Mouse (Mus musculus): ENCODE measurements at regions not wholly inside any gene's neighbourhood (a gene's known extent, or its start where the extent isn't known, plus 50 kb on each side); places are given as distances from the start of the nearest gene placed in this dataset.

- Histone ChIP-seq H3K4me3 (ENCODE audit: control insufficient read depth, low read depth, low read length) (no peak overlapping the region), H3K36me3 (ENCODE audit: control insufficient read depth, insufficient read depth, low read length) (no peaks in the 10 kb centered on the region), H3K27ac (ENCODE audit: control insufficient read depth, insufficient read depth, low read depth, low read length) (no peak overlapping the region), H3K4me1 (ENCODE audit: control insufficient read depth, insufficient read depth, low read length) (0 out of 2 replicates have a peak, but pooled peaks cover 2% of the 10 kb centered on the region), H3K27me3 (ENCODE audit: control insufficient read depth, insufficient read depth, low read length) (no peaks in the 10 kb centered on the region)
- TF ChIP-seq POLR2A (IDR thresholded peaks at IDR 0.05; ENCODE audit: control insufficient read depth, low read depth, low read length) (no peak), CTCF (IDR thresholded peaks at IDR 0.05; ENCODE audit: control insufficient read depth, insufficient read depth, insufficient replicate concordance, low read depth, low read length) (no peak)
These were observed 123.0 kb upstream of the Mocs1 start for GRCm38 (mm10) chr17:49305116-49305515.

GRCm38 (mm10) chr17:49309079-49309478, 119.1 kb upstream of the Mocs1 start:
- Histone ChIP-seq H3K4me3 (ENCODE audit: control insufficient read depth, low read depth, low read length) (no peak overlapping the region), H3K27ac (ENCODE audit: control insufficient read depth, insufficient read depth, low read depth, low read length) (no peak overlapping the region), H3K36me3 (ENCODE audit: control insufficient read depth, insufficient read depth, low read length) (no peaks in the 10 kb centered on the region), H3K27me3 (ENCODE audit: control insufficient read depth, insufficient read depth, low read length) (no peaks in the 10 kb centered on the region), H3K4me1 (ENCODE audit: control insufficient read depth, insufficient read depth, low read length) (0 out of 2 replicates have a peak, but pooled peaks cover 2% of the 10 kb centered on the region)
- no peak for TF ChIP-seq CTCF (IDR thresholded peaks at IDR 0.05; ENCODE audit: control insufficient read depth, insufficient read depth, insufficient replicate concordance, low read depth, low read length)
- no peak for TF ChIP-seq POLR2A (IDR thresholded peaks at IDR 0.05; ENCODE audit: control insufficient read depth, low read depth, low read length)

GRCm38 (mm10) chr17:49314196-49314595, 114.0 kb upstream of the Mocs1 start:
- no peaks in the 10 kb centered on the region for H3K27me3 ChIP-seq (ENCODE audit: control insufficient read depth, insufficient read depth, low read length)
- H3K4me3 ChIP-seq (ENCODE audit: control insufficient read depth, low read depth, low read length), result no peak overlapping the region
- TF ChIP-seq CTCF (IDR thresholded peaks at IDR 0.05; ENCODE audit: control insufficient read depth, insufficient read depth, insufficient replicate concordance, low read depth, low read length) (no peak), POLR2A (IDR thresholded peaks at IDR 0.05; ENCODE audit: control insufficient read depth, low read depth, low read length) (no peak)
- H3K27ac ChIP-seq (ENCODE audit: control insufficient read depth, insufficient read depth, low read depth, low read length), result no peak overlapping the region
- H3K4me1 ChIP-seq (ENCODE audit: control insufficient read depth, insufficient read depth, low read length), result no peaks in the 10 kb centered on the region
- no peaks in the 10 kb centered on the region for H3K36me3 ChIP-seq (ENCODE audit: control insufficient read depth, insufficient read depth, low read length)

- Histone ChIP-seq H3K4me1 (ENCODE audit: control insufficient read depth, insufficient read depth, low read length) (no peaks in the 10 kb centered on the region), H3K27ac (ENCODE audit: control insufficient read depth, insufficient read depth, low read depth, low read length) (no peak overlapping the region), H3K4me3 (ENCODE audit: control insufficient read depth, low read depth, low read length) (no peak overlapping the region), H3K36me3 (ENCODE audit: control insufficient read depth, insufficient read depth, low read length) (no peaks in the 10 kb centered on the region), H3K27me3 (ENCODE audit: control insufficient read depth, insufficient read depth, low read length) (no peaks in the 10 kb centered on the region)
- TF ChIP-seq POLR2A (IDR thresholded peaks at IDR 0.05; ENCODE audit: control insufficient read depth, low read depth, low read length) (no peak), CTCF (IDR thresholded peaks at IDR 0.05; ENCODE audit: control insufficient read depth, insufficient read depth, insufficient replicate concordance, low read depth, low read length) (no peak)
These were observed 100.6 kb upstream of the Mocs1 start for GRCm38 (mm10) chr17:49327524-49327923.

- no peak for TF ChIP-seq POLR2A (IDR thresholded peaks at IDR 0.05; ENCODE audit: control insufficient read depth, low read depth, low read length)
- no peak for TF ChIP-seq CTCF (IDR thresholded peaks at IDR 0.05; ENCODE audit: control insufficient read depth, insufficient read depth, insufficient replicate concordance, low read depth, low read length)
- H3K4me1 ChIP-seq (ENCODE audit: control insufficient read depth, insufficient read depth, low read length), result no peaks in the 10 kb centered on the region
- no peaks in the 10 kb centered on the region for H3K36me3 ChIP-seq (ENCODE audit: control insufficient read depth, insufficient read depth, low read length)
These were observed 92.8 kb upstream of the Mocs1 start for GRCm38 (mm10) chr17:49335318-49335717.

GRCm38 (mm10) chr17:49337881-49338280, 90.3 kb upstream of the Mocs1 start:
- H3K4me1 ChIP-seq (ENCODE audit: control insufficient read depth, insufficient read depth, low read length), result no peaks in the 10 kb centered on the region
- no peaks in the 10 kb centered on the region for H3K27me3 ChIP-seq (ENCODE audit: control insufficient read depth, insufficient read depth, low read length)
- H3K36me3 ChIP-seq (ENCODE audit: control insufficient read depth, insufficient read depth, low read length), result no peaks in the 10 kb centered on the region
- no peak overlapping the region for H3K4me3 ChIP-seq (ENCODE audit: control insufficient read depth, low read depth, low read length)
- no peak overlapping the region for H3K27ac ChIP-seq (ENCODE audit: control insufficient read depth, insufficient read depth, low read depth, low read length)
- TF ChIP-seq POLR2A (IDR thresholded peaks at IDR 0.05; ENCODE audit: control insufficient read depth, low read depth, low read length), result no peak
- no peak for TF ChIP-seq CTCF (IDR thresholded peaks at IDR 0.05; ENCODE audit: control insufficient read depth, insufficient read depth, insufficient replicate concordance, low read depth, low read length)

More at GRCm38 (mm10) chr17:49335318-49335717, 92.8 kb upstream of the Mocs1 start:
- Histone ChIP-seq H3K27me3 (ENCODE audit: control insufficient read depth, insufficient read depth, low read length) (no peaks in the 10 kb centered on the region), H3K27ac (ENCODE audit: control insufficient read depth, insufficient read depth, low read depth, low read length) (no peak overlapping the region), H3K4me3 (ENCODE audit: control insufficient read depth, low read depth, low read length) (no peak overlapping the region)

- Histone ChIP-seq H3K36me3 (ENCODE audit: control insufficient read depth, insufficient read depth, low read length) (no peaks in the 10 kb centered on the region), H3K27ac (ENCODE audit: control insufficient read depth, insufficient read depth, low read depth, low read length) (no peak overlapping the region), H3K4me3 (ENCODE audit: control insufficient read depth, low read depth, low read length) (no peak overlapping the region), H3K4me1 (ENCODE audit: control insufficient read depth, insufficient read depth, low read length) (no peaks in the 10 kb centered on the region), H3K27me3 (ENCODE audit: control insufficient read depth, insufficient read depth, low read length) (no peaks in the 10 kb centered on the region)
- TF ChIP-seq POLR2A (IDR thresholded peaks at IDR 0.05; ENCODE audit: control insufficient read depth, low read depth, low read length) (no peak), CTCF (IDR thresholded peaks at IDR 0.05; ENCODE audit: control insufficient read depth, insufficient read depth, insufficient replicate concordance, low read depth, low read length) (no peak)
These were observed 85.5 kb upstream of the Mocs1 start for GRCm38 (mm10) chr17:49342636-49343035.

GRCm38 (mm10) chr17:49346701-49347100, 81.5 kb upstream of the Mocs1 start:
- Histone ChIP-seq H3K27me3 (ENCODE audit: control insufficient read depth, insufficient read depth, low read length) (no peaks in the 10 kb centered on the region), H3K4me3 (ENCODE audit: control insufficient read depth, low read depth, low read length) (no peak overlapping the region), H3K36me3 (ENCODE audit: control insufficient read depth, insufficient read depth, low read length) (no peaks in the 10 kb centered on the region), H3K27ac (ENCODE audit: control insufficient read depth, insufficient read depth, low read depth, low read length) (no peak overlapping the region), H3K4me1 (ENCODE audit: control insufficient read depth, insufficient read depth, low read length) (no peaks in the 10 kb centered on the region)
- TF ChIP-seq CTCF (IDR thresholded peaks at IDR 0.05; ENCODE audit: control insufficient read depth, insufficient read depth, insufficient replicate concordance, low read depth, low read length) (no peak), POLR2A (IDR thresholded peaks at IDR 0.05; ENCODE audit: control insufficient read depth, low read depth, low read length) (no peak)

Measured in testis, adult 2 months (tissue).